Mouse (Mus musculus) bone marrow macrophage, adult 2 months (primary cell): ENCODE data around the gene Gse1. TPM values are rescaled to one million over a fixed set of nuclear protein-coding genes. Genes with fewer than 3 reads are reported as not detected.

Experiments
- H3K27ac ChIP-seq: 2 replicates; pipeline ENCODE4 v1.5.1; 2012; ENCODE audit warnings: low read depth, low read length; ENCODE audit not compliant: insufficient read depth
- H3K4me1 ChIP-seq: 2 replicates; pipeline ENCODE4 v1.6.1; 2012; ENCODE audit warnings: low read length; ENCODE audit not compliant: control insufficient read depth, insufficient read depth
- H3K4me3 ChIP-seq: 2 replicates; pipeline ENCODE4 v1.5.1; 2012; ENCODE audit warnings: mild to moderate bottlenecking, low read length, moderate library complexity; ENCODE audit not compliant: insufficient read depth
- CTCF ChIP-seq: IDR thresholded peaks from 2 replicates; pipeline ENCODE4 v1.5.1; 2012; ENCODE audit warnings: low read depth, mild to moderate bottlenecking, low read length, moderate library complexity
- POLR2A ChIP-seq: IDR thresholded peaks from 2 replicates; pipeline ENCODE4 v1.6.1; 2012; ENCODE audit warnings: mild to moderate bottlenecking, low read depth, low read length, borderline replicate concordance
- polyA plus RNA-seq: library from polyadenylated mRNA; stranded (reverse); fragments of >200 nt; gene quantifications from 2 replicates; pipeline ENCODE4 v1.2.4, GENCODE M21; 2012; ENCODE audit not compliant: missing spikeins, insufficient read depth, insufficient read length

Gse1 gene
- polyA plus RNA-seq, 1 experiment: 15.1 TPM

- TF ChIP-seq CTCF (no peak), POLR2A (no peak)
- Histone ChIP-seq H3K4me3 (no peak overlapping the region), H3K4me1 (peaks cover 17% of the 10 kb centered on the region), H3K27ac (no peak overlapping the region)
Observed at GRCm38 (mm10) chr8:120445249-120445648, 217.0 kb downstream of the Gse1 start.

DNA sequence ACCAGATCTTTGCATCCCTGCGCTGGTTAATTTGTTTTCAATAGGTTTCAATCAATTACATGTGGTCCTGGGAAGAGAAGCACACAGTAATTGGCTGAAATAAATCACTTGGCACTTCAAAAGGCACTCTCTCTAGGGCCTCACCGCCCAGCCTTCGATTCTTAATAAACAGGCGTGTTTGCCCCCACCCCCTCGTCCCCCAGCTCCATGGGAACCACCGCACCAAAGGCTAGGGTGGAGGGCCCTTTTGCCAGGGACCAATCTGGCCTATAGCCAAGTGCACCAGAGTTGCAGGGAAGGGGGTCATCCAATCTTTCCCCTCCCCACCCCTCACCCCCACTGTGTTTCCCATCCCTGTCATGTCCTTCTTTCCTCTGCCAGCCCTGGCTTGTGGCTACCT, 219.9 kb downstream of the Gse1 start:
- H3K27ac ChIP-seq: no peak overlapping the region
- TF ChIP-seq CTCF (no peak), POLR2A (no peak)
- H3K4me3 ChIP-seq: no peak overlapping the region
- H3K4me1 ChIP-seq: peaks cover 8% of the 10 kb centered on the region; the same call in 1 of the 2 replicates

DNA sequence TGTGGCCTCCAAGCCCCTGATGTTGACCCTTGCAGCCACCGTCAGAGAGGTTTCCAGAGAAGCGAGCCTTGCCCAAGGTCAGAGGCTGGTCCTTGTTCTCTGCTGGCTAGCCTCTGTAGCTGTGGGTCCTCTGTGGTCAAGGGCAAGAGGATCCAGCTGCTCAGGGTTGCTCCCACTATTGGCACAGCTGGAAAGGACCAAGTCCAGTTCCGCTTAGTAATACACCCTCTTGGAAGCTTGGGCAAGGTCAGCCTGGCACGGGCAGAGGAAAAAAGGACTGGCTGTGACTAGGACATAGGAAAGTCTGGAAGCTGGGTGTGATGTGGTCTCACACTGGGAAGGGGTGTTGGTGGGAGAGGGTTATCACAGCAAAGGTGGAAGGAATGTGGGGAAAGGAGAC, 220.9 kb downstream of the Gse1 start:
- Histone ChIP-seq H3K27ac (no peak overlapping the region), H3K4me1 (peaks cover 8% of the 10 kb centered on the region; the same call in 1 of the 2 replicates), H3K4me3 (no peak overlapping the region)
- TF ChIP-seq POLR2A: no peak
- TF ChIP-seq CTCF: no peak

GRCm38 (mm10) chr8:120449608-120450031, 221.4 kb downstream of the Gse1 start:
- no peak overlapping the region for H3K27ac ChIP-seq
- no peak for TF ChIP-seq POLR2A
- TF ChIP-seq CTCF: no peak
- peaks cover 8% of the 10 kb centered on the region; the same call in 1 of the 2 replicates for H3K4me1 ChIP-seq
- H3K4me3 ChIP-seq: no peak overlapping the region

GRCm38 (mm10) chr8:120452111-120452510, 223.9 kb downstream of the Gse1 start:
- TF ChIP-seq POLR2A (no peak), CTCF (no peak)
- Histone ChIP-seq H3K4me1 (no peaks in the 10 kb centered on the region), H3K27ac (no peak overlapping the region), H3K4me3 (no peak overlapping the region)

GRCm38 (mm10) chr8:120454404-120454803, 226.1 kb downstream of the Gse1 start:
- H3K27ac ChIP-seq: no peak overlapping the region
- TF ChIP-seq CTCF (no peak), POLR2A (no peak)
- no peak overlapping the region for H3K4me3 ChIP-seq
- no peaks in the 10 kb centered on the region for H3K4me1 ChIP-seq

- TF ChIP-seq CTCF (no peak), POLR2A (no peak)
- Histone ChIP-seq H3K4me1 (peaks cover 2% of the 10 kb centered on the region; the same call in 1 of the 2 replicates), H3K27ac (no peak overlapping the region), H3K4me3 (no peak overlapping the region)
Observed at GRCm38 (mm10) chr8:120460375-120460774, 232.1 kb downstream of the Gse1 start.

GRCm38 (mm10) chr8:120462119-120462551, 233.9 kb downstream of the Gse1 start:
- H3K27ac ChIP-seq: no peak overlapping the region
- TF ChIP-seq CTCF (no peak), POLR2A (no peak)
- peaks cover 2% of the 10 kb centered on the region; the same call in 1 of the 2 replicates for H3K4me1 ChIP-seq
- no peak overlapping the region for H3K4me3 ChIP-seq

- Histone ChIP-seq H3K4me3 (no peak overlapping the region), H3K27ac (no peak overlapping the region)
Observed at GRCm38 (mm10) chr8:120462611-120463010, 234.4 kb downstream of the Gse1 start.

GRCm38 (mm10) chr8:120463918-120464584, 235.8 kb downstream of the Gse1 start:
- TF ChIP-seq POLR2A: no peak
- TF ChIP-seq CTCF: no peak
- Histone ChIP-seq H3K4me1 (peaks cover 2% of the 10 kb centered on the region; the same call in 1 of the 2 replicates), H3K4me3 (no peak overlapping the region), H3K27ac (no peak overlapping the region)

More at GRCm38 (mm10) chr8:120462611-120463010, 234.4 kb downstream of the Gse1 start:
- TF ChIP-seq CTCF: no peak
- no peak for TF ChIP-seq POLR2A
- peaks cover 2% of the 10 kb centered on the region; the same call in 1 of the 2 replicates for H3K4me1 ChIP-seq
